Mouse (Mus musculus) bone marrow, adult 2 months (tissue): ENCODE measurements around the gene Zfand3.

Source experiments
- CTCF ChIP-seq: fragments of 200-500 bp; IDR thresholded peaks from 2 replicates; pipeline ENCODE4 v1.5.1; 2011; ENCODE audit warnings: low read length, control low read depth; ENCODE audit not compliant: control insufficient read depth, insufficient read depth
- POLR2A ChIP-seq: fragments of 200-500 bp; IDR thresholded peaks from 2 replicates; pipeline ENCODE4 v1.6.1; 2011; ENCODE audit warnings: low read depth, mild to moderate bottlenecking, control low read depth, low read length, borderline replicate concordance; ENCODE audit not compliant: control insufficient read depth

DNA sequence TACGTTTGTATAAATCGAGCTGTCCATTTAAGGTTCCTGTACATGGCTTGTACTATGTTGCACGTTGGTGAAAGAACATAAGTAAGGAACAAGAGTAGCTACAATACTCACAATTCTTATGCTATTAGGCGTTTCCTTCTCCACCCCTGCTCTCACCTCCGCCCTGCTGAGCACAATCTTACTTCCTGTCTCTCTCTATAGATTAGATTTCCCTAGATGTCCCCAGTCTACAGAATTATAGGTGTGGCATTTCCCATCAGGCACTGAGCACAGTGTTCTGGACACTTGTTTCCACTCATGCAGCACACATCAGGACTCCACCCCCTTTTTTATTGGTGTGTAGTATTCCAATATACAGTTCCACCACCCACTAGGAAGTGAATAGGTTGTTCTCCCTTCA is 14.9 kb upstream of the Zfand3 start:
- TF ChIP-seq POLR2A (no peak), CTCF (no peak)
